Mouse (Mus musculus) forebrain, postnatal 0 days (tissue): ENCODE results near the gene Smoc1. TPM values are rescaled to one million over a fixed set of nuclear protein-coding genes. Genes with fewer than 3 reads are reported as not detected.

Source experiments
- ATAC-seq: fragments of 200-750 bp; cut with Nextera tagmentation; 2 replicates; pipeline ENCODE4 v1.8.0; 2017; ENCODE audit warnings: mild to moderate bottlenecking, moderate library complexity
- DNase-seq: peaks from one replicate; pipeline ENCODE4 v3.0.0-alpha.2; 2015
- H3K27ac ChIP-seq: fragments of 300-500 bp; sonication (generic); 2 replicates; pipeline ENCODE4 v1.5.1; 2014; ENCODE audit warnings: low read depth, mild to moderate bottlenecking, antibody characterized with exemption, low read length, moderate library complexity, mixed read lengths
- H3K27me3 ChIP-seq: fragments of 300-500 bp; sonication (generic); 2 replicates; pipeline ENCODE4 v1.6.1; 2014; ENCODE audit warnings: mild to moderate bottlenecking, low read length, mixed read lengths; ENCODE audit not compliant: insufficient read depth
- H3K36me3 ChIP-seq: fragments of 300-500 bp; sonication (generic); 2 replicates; pipeline ENCODE4 v1.6.1; 2014; ENCODE audit warnings: mild to moderate bottlenecking, moderate library complexity; ENCODE audit not compliant: insufficient read depth
- H3K4me1 ChIP-seq: fragments of 300-500 bp; sonication (generic); 2 replicates; pipeline ENCODE4 v1.6.1; 2014; ENCODE audit warnings: antibody characterized with exemption; ENCODE audit not compliant: insufficient read depth
- H3K4me2 ChIP-seq: fragments of 300-500 bp; sonication (generic); 2 replicates; pipeline ENCODE4 v1.6.1; 2014; ENCODE audit warnings: low read depth, mild to moderate bottlenecking, moderate library complexity
- H3K4me3 ChIP-seq: fragments of 300-500 bp; sonication (generic); 2 replicates; pipeline ENCODE4 v1.5.1; 2014; ENCODE audit warnings: low read depth, low read length, mixed read lengths
- H3K9ac ChIP-seq: fragments of 300-500 bp; sonication (generic); 2 replicates; pipeline ENCODE4 v1.6.1; 2014; ENCODE audit warnings: mild to moderate bottlenecking
- H3K9me3 ChIP-seq: fragments of 300-500 bp; sonication (generic); 2 replicates; pipeline ENCODE4 v1.6.1; 2016; ENCODE audit warnings: low read length
- CTCF ChIP-seq: sonication (generic); IDR thresholded peaks from 2 replicates; pipeline ENCODE4 v1.5.1; 2016; ENCODE audit warnings: antibody characterized with exemption, control low read depth, low read depth
- WGBS: fragments of 180-500 bp; shearing (Covaris S2); extraction: QIAGEN DNeasy Blood & Tissue Kit; methylation state at CpG from one replicate; pipeline ENCODE4 v1.1.7; 2014; 5-methylcytosine and 5-hydroxymethylcytosine counted together
- microRNA-seq, 2 experiments: library from miRNA; unstranded; fragments of <30 nt; microRNA quantifications; one replicate each; pipeline ENCODE4; 2016
- polyA plus RNA-seq: library from polyadenylated mRNA; unstranded; fragments of >200 nt; fragmentation: Nextera tagmentation; extraction: Ambion mirVana; gene quantifications from 2 replicates; pipeline ENCODE4 v1.2.1, GENCODE M21; 2015
- total RNA-seq: library from RNA; depleted of rRNA; stranded (reverse); fragments of >200 nt; gene quantifications from 2 replicates; pipeline ENCODE4 v1.2.3, GENCODE M21; 2014; rRNA removed

The Smoc1 gene
- total and polyA plus RNA-seq, 2 experiments from 2014 or later = 12.3 to 16.9 TPM

DNA sequence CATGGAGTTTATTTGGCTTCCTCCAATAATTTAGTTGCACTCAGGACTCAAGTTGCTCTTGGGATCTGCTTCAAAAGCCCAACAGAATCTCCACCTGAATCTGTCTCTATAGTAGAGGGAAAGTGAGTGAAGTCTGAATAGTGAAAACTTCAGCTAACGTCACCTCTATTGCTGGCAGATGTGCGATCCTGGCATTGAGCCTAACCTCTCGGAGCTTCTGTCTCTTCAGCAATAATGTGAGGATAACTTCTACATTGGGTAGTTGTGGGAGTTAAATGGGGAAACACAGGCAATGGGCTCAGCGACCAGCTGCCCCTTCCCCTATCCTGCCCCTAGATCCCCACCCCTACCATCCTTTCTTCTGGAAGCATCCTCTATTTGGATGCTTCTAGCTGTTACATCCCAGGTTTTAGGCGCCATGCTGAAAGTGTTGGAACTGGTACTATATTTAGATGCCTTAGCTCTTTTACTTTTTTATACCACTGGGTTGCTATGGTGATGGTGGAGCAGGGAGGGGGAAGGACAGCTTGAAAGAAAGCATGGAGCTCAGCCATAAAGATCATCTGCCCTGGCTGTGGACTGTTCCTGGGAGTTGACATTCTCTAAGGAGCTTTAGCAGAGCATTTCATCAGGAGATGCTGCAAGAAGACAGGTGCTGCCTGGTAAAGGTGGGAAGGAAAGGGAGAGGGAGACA is 201.3 kb downstream of the Smoc1 start:
- Histone ChIP-seq H3K36me3 (no peaks in the 10 kb centered on the region), H3K4me1 (peaks cover 31% of the 10 kb centered on the region), H3K27me3 (no peaks in the 10 kb centered on the region), H3K4me2 (peak overlapping the region; percentile 38), H3K4me3 (peak overlapping the region; percentile 11; the same call in 1 of the 2 replicates), H3K27ac (peak overlapping the region; percentile 87), H3K9me3 (no peaks in the 10 kb centered on the region), H3K9ac (no peak overlapping the region)
- peak; percentile 95 for ATAC-seq
- DNase-seq = peak; percentile 89
- 32% methylated on average over 5 of the region's 5 CpGs for WGBS
- TF ChIP-seq CTCF = no peak

DNA sequence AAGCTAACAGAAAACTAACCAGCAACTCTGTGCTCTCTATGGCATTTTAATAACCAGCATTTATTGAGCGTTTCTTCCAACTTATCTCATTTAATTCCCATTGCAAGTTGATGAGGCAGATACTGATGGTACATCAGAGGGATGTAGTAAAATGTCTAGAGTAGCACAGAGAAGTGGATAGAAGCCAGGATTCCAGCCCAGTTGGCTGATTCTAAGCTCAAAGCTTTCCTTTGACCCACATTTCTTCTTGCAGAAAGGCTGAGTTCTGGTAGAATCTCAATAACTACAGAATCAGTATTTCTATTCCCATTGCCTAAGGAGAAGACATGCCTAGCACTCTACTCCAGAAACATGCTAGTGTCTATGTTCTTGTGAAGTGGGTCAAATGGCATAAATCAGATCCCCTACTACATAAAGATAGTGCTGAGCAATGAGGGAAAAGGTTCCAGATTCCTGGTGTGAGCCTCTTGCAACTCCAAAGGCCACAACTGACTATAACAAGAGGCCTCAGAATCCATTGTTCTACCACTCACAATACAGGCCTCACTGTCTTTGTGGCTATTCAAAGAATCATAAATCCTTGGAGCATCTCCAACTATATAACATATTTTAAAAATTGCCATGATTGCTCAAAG is 207.3 kb downstream of the Smoc1 start:
- 0 out of 2 replicates have a peak, but pooled peaks cover 7% of the 10 kb centered on the region for H3K4me1 ChIP-seq
- H3K9ac ChIP-seq = no peak overlapping the region
- DNase-seq = no peak
- H3K36me3 ChIP-seq = no peaks in the 10 kb centered on the region
- no peak for ATAC-seq
- H3K9me3 ChIP-seq = no peaks in the 10 kb centered on the region
- H3K27me3 ChIP-seq = no peaks in the 10 kb centered on the region
- WGBS = 98% methylated on average over 1 of the region's 1 CpGs
- no peak overlapping the region for H3K27ac ChIP-seq
- no peak overlapping the region for H3K4me2 ChIP-seq
- no peak overlapping the region for H3K4me3 ChIP-seq
- TF ChIP-seq CTCF = no peak

DNA sequence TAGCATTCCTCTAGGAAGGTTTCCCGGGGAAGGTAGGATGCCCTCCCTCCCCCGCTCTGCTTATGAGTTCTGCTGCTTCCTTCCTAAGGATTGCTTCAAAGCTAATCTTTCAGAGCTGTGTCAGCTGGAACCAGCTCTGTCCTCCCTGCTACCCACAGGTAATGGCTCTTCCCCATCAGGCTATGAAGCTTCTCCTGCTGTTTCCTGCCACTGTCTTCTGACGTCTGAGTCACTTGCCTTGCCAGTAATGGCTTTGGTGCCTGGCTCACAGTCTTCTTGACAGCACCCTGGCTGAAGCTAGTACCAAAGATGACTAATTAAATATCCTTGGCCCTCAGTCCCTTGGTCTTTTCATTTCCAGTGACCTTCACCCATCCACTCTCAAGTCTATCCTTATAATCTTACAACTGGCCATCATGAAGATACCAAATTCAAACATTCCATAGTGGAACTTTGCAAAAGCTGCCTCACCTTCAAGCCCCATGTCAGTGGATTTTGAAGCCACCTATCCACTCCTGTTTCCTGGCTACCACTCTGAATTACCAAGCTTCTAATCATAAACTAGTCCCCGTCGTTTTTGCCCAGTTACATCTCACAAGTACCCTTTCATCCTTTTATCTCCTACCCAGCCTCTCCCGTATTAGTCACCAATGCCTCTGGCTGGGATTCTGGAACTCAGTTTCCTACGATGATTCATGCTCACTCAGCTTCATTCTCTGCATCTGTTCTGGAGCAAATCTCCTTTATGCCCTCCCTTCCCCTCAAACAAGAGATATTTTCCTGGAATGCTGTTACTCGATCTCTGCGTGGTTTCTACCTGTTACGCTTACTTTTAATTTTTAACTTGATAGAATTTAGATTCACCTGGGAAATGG is 209.1 kb downstream of the Smoc1 start:
- WGBS = 87% methylated on average over 10 of the region's 10 CpGs
- Histone ChIP-seq H3K27me3 (no peaks in the 10 kb centered on the region), H3K36me3 (no peaks in the 10 kb centered on the region), H3K4me3 (no peak overlapping the region), H3K9me3 (no peaks in the 10 kb centered on the region), H3K27ac (no peak overlapping the region), H3K9ac (no peak overlapping the region), H3K4me1 (no peaks in the 10 kb centered on the region), H3K4me2 (no peak overlapping the region)
- no peak for TF ChIP-seq CTCF
- ATAC-seq = no peak
- no peak for DNase-seq

Small RNA genes lying within 50 kb of the gene (microRNA-seq; reads per million reads assigned to microRNA genes)
- gene Mir3067 = 2.7 to 4.6 reads per million in 2 experiments

Other genes with a start within 250 kb of the Smoc1 start
- gene Susd6, start 236.3 kb upstream of the Smoc1 start, total RNA-seq = 12.5 and 15.3 TPM in 2 replicates
- 6.8 and 8.0 TPM in 2 replicates for gene Susd6, start 236.3 kb upstream of the Smoc1 start, polyA plus RNA-seq
- gene Srsf5, start 81.3 kb upstream of the Smoc1 start, total RNA-seq = 344 and 488 TPM in 2 replicates
- gene Srsf5, start 81.3 kb upstream of the Smoc1 start, polyA plus RNA-seq = 488 and 529 TPM in 2 replicates
- gene Slc10a1, start 58.1 kb upstream of the Smoc1 start, total RNA-seq = not detected in 2 replicates
- gene Slc10a1, start 58.1 kb upstream of the Smoc1 start, polyA plus RNA-seq = not detected in 2 replicates